Mouse (Mus musculus) T-helper 2 cell (primary cell): Measurements from ENCODE around the gene Gabrb2.

Experiments
- in situ Hi-C: fragments of 300-600 bp; cut with MboI, MseI; formaldehyde crosslinking; loops from one replicate; pipeline ENCODE4 v1.15.1; 2025; ENCODE audit warnings: high pct_unique_total_duplicates

The Gabrb2 gene

DNA sequence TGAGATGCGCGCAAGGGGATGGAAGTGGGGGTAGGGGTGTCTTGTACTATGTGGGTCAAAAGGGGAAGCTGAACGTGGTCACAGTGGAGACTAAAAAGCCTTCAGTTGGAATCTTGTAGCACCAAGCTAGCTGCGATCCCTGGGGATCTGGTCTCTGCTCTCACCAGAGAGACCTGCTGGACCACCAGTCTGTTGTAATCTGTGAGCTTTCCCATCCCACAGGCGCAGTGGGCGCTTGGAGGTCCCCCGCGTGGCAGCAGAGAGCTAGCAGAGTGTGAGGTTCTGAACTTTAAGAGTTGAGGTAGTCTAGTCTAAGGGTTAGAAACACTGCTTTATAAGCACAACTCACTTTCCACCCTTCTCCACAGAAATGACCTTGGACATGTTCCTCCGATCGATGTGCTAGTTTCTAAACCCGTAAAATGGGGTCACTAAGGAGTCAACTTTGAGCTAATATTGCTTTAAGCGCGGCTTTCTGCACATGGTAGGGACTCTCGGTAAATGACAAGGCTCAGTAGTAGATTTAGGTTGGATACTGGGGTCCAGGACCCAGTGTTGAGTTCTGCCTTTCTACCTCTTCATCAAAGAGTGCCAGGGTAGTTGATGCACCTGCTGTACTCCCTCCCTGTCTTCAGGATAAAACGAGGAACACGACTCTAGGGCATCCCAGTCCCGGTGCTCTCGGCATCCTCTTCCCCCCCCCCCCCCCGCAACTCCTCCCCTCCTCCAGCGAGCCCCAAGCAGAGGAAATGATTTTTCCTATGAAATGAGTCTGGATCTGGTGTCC lies at the start of gene Gabrb2:
TSS of gene Gabrb2 (plus strand) at position 762 of the 787 bp plus-strand sequence.
- in situ Hi-C loops, result loop anchor here (25.0 kb wide), 1 partner anchor 1418 kb away; no protein-coding TSS in a partner anchor

DNA sequence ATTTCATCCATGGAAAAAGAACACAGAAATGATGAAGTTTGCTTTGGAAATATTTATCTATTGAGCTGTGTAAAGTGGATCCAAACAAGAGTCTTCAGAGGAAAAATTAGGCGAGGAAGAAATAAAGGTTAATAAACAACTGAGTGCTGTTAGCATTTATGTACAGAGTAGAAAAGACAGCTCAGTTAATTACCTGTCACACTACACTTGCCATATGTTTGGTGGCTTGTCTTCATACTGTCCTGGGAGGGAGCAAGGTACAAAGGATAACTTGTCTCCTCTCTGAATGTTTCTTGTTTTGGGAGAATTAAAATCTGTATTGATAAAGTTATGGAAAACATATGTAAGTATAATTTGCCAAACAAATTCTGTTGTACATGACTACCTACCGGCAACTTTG lies 40.6 kb upstream of the Gabrb2 start:
- in situ Hi-C loops, result no loop called here

DNA sequence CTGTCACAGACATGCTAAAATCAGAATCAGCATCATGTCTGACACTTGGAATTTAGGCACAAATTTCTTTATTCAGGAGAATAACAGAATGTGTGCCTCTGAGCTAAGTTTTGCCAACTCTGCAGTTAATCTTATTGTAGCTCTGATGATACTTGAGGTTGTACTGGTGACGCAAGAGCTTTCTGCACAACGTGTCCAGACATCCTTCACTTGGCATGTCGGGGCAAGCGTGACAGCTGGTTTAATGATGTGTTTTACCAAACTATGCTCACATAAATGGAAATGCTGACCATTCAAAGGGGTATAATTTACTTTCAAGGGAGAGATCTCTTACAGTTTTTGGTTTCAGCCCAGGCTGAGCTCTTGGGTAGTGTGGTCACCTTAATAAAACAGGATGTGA lies 33.1 kb upstream of the Gabrb2 start:
- in situ Hi-C loops, result no loop called here

DNA sequence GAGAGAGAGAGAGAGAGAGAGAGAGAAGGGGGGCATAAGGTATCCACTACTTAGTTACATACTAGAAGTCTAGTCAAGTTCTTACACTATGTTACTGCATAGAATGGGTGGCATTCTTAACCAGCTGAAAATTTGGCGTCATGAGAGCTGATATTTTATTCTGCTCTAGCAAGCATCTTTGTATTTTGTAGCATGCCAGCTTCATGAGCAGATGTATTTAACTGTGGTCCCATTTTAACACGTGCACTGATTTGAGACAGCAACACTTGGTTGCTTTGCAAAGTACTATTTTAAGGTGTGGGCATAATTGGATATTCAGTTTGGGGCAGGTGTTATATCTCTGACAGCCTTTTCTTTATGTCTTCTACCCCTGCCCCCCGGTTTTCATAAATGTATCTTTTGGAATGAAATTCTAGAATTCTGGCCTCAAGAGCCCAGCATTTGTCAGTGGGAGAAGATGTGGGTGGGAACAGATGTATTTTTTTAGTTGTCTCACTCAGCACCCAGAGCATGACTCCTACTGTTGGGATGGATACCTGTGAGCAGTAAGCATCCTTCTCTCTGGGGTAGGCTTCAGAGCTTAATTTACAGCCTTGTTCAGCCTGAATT lies 28.8 kb upstream of the Gabrb2 start:
- in situ Hi-C loops, result no loop called here

- in situ Hi-C loops, result no loop called here
Measured at GRCm38 (mm10) chr11:42393451-42393850, 26.1 kb upstream of the Gabrb2 start.

DNA sequence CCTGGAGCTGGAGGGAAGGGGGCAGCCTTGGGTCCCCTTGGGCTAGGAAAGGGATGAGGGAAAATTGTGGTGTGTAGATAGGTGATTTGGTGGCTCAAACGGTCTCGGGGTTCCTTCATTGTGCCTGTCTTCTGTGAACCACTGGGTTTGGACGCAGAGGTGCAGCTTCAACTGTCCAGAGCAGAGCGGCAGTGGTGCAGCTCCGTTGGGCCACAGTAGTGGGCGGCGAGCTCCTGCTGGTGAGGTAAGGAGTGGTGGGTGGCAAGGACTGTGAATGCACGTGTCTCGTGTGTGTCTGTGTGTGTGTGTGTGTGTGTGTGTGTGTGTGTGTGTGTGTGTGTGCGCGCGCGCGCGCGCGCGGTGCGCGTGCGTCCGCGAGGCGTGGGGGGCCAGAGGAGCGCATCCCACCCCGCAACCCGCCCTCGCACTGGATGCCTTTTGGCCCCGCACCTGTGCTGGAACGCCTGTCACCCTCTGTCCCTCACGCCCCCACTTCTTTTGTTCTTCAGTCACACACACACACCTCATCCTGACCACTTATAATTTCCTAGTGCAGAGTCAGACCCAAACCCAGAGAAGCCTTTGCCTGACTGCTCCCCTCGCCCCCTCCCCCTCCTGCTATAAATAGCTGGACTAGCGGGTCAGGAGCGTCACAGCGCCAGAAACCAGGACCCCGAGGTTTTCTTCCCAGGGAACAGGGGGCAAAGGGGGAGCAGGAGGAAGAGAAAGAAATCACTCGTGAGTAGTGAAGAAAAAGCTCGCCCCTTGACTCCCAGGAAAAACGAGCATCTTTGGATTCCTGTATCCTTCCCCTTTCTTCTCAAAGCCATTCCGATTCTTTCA lies 455 bp downstream of the Gabrb2 start:
- in situ Hi-C loops, result loop anchor here (10.0 to 25.0 kb wide), 2 partner anchors 915 to 1417 kb away; no protein-coding TSS in a partner anchor

- in situ Hi-C loops, result loop anchor here (10.0 to 25.0 kb wide), 2 partner anchors 914 to 1416 kb away; no protein-coding TSS in a partner anchor
Measured at GRCm38 (mm10) chr11:42420634-42421470, 1.3 kb downstream of the Gabrb2 start.

GRCm38 (mm10) chr11:42423231-42423630 lies 3.7 kb downstream of the Gabrb2 start:
- in situ Hi-C loops, result loop anchor here (10.0 to 25.0 kb wide), 2 partner anchors 912 to 1414 kb away; no protein-coding TSS in a partner anchor

- in situ Hi-C loops, result no loop called here
Measured at GRCm38 (mm10) chr11:42431495-42431894, 11.9 kb downstream of the Gabrb2 start.

GRCm38 (mm10) chr11:42438978-42439377 lies 19.4 kb downstream of the Gabrb2 start:
- in situ Hi-C loops, result no loop called here

- in situ Hi-C loops, result no loop called here
Measured at GRCm38 (mm10) chr11:42443641-42444040, 24.1 kb downstream of the Gabrb2 start.

- in situ Hi-C loops, result no loop called here
Measured at GRCm38 (mm10) chr11:42448929-42449328, 29.4 kb downstream of the Gabrb2 start.

DNA sequence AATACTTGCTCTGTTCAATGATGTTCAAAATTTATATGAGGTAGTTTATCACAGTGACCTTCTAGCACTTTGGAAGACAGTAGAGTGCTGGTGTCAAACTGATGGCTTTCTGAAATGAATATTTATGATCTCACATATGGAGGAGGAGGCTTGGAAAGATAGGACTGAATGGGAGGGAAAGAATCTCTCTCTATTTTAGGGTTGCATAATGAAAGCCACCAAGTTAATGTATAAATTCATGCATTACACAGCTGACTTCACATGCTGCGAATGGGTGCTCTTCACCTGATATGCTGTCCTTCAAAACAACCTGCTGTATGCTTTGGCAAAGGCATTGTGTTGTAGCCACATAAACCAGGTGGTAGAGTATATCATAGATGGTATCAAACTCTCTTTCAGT lies 44.6 kb downstream of the Gabrb2 start:
- in situ Hi-C loops, result no loop called here

DNA sequence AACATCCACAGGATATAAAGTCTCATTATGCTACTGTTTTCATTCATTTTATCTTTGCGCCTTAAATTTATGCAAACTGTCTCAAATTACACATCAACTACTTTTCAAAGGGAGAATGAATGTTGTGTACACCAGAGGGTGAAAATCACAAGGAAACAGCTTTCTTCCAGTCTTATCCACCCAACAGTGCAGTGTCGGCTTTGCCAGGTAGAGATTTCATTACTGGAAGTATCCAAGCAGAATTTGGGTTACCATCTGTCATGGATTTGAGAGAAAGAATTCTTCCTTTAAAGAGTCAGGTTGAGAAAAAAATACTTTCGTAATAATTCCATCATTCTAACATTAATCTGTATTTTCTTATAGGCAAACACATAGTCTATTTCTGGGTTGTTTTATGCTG lies 48.8 kb downstream of the Gabrb2 start:
- in situ Hi-C loops, result no loop called here

- in situ Hi-C loops, result no loop called here
Measured at GRCm38 (mm10) chr11:42474523-42474922, 55.0 kb downstream of the Gabrb2 start.

GRCm38 (mm10) chr11:42487625-42488024 lies 68.1 kb downstream of the Gabrb2 start:
- in situ Hi-C loops, result no loop called here

DNA sequence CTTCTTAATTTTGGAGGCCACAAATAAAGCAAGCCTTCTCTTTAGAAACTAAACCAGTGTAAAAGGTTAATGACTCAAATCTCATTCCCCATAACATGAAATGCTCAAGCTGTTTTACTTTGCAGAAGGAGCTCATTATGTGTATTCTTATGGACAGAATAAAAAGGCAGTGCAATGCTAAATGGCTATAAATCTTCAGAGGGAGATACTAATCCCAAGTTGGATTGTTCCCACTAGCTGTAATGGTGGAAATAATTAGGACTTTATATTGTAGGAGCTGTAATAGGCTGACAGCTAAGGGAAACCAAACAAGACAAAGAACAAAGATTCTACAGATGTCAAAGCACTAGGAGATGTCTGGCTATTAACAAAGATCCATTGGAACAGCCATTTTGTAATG lies 81.6 kb downstream of the Gabrb2 start:
- in situ Hi-C loops, result no loop called here

DNA sequence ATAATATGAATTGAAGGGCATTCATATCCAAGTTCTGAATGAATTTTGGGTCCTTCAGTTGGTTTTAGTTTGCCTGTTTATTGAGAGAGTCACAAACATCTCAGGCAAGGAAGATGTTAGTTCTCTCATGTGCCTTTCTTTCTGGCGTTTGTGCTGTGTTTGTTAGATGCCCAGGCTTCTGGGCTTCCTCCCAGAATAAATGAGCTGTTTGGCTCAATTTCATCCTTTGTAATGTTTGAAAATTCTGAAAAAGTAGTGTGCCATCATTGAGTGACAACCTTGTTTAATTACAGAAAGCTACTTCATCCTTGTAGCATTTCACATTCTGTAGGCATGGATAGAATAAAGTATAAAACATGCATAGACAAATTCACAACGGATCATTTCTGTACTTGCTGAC lies 85.9 kb downstream of the Gabrb2 start:
- in situ Hi-C loops, result no loop called here

- in situ Hi-C loops, result no loop called here
Measured at GRCm38 (mm10) chr11:42505911-42506310, 86.4 kb downstream of the Gabrb2 start.

GRCm38 (mm10) chr11:42521960-42522359 lies 102.4 kb downstream of the Gabrb2 start:
- in situ Hi-C loops, result no loop called here

DNA sequence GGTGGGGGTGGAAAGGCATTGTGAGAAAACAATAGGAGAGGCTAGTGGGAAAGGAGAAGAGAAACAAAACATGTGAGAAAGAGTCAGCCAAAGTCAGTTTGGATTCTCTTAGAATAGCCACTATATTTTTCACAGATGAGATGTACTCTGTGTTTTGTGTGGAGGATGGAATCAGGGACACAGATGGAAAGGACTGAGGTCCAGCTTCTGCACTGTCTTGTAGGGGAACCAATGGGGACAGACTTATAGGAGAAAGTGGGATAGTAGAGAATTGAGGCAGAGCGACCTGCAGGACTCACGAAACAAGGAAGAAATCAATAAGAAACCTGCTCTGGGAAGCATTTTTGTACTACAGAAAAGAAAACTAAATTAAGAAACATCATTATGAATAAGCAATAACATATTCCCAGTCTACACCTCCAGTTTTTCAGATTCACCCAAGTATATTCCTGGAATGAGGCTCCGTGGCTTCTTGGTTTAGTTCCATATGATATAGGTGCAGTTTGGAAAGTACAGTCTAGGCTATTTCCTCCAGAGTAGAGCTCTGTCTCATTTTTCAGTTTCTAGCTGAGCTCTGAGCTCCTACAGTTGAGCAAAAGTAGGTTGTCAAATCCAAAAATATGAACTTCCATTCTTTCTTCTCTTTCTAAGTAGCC lies 108.8 kb downstream of the Gabrb2 start:
- in situ Hi-C loops, result no loop called here
